Mouse (Mus musculus): ENCODE data around the gene Bcr.

DNA sequence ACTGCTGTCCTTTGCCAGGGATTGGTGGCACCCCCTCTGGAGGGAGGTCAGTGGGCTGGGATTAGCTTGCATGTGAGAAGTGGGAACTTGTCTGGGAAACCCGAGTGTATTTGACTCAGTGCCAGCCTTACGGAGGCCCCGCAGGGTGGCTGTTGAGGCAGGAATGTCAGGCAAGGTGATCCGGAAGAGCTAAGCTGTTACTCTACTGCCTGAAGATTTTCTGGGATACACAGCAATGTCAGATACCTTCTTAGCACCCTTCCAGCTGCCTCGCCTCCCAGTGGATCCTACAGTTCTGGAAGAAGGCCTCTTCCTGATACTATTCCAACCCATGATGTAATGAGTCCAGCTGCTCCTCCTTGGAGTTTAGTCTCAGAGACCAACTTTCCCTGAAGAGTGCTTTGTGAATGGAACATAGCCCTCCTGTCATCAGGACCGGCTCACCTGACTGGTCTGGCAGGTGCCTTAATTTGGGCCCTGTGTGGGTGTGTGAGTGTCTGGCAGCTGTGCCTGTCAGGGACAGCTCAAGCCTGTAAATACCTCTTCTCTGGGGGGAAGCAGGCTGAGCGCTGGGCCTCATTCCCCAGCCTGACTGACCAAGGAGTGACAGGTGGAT, 56.6 kb downstream of the Bcr start:
- TF ChIP-seq CTCF (IDR thresholded peaks at IDR 0.05; ENCODE audit: control insufficient read depth, insufficient read depth, insufficient replicate concordance, low read depth, low read length) (no peak), POLR2A (IDR thresholded peaks at IDR 0.05; ENCODE audit: control insufficient read depth, low read depth, low read length) (no peak)

Data from testis, adult 2 months (tissue).